Mouse (Mus musculus) duodenum, adult 2 months (tissue): ENCODE data around the gene Dao. TPM values are rescaled to one million over a fixed set of nuclear protein-coding genes. Genes with fewer than 3 reads are reported as not detected.

ENCODE experiments used
- polyA plus RNA-seq: library from polyadenylated mRNA; depleted of rRNA; stranded (reverse); fragments of >200 nt; gene quantifications from 2 replicates; pipeline ENCODE4 v1.2.3, GENCODE M21; 2012; ENCODE audit warnings: low replicate concordance; rRNA removed

Dao gene
- 37.5 and 38.9 TPM in 2 replicates for polyA plus RNA-seq

DNA sequence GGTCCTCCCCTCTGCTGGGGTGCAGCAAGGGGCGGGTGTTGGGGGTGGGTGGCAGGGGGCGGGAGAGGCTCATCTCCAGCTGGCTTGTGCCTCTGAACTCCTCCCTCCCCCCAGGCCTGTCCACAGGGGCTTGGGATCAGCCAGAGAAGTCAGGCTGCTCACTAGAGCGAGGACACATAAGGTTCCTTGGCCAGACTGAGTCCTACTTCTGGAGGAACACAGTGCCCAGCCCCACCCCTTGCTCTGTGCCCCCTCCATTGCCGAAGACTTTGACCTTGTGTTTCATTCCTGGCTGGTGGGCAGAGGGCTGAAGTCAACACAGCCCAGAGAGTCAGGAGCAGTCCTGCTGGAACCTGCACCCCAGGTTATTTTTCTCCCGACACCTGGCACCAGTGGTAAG is at the start of gene Dao:
Dao (plus strand) TSS at position 162 of the 400 bp plus-strand sequence.

DNA sequence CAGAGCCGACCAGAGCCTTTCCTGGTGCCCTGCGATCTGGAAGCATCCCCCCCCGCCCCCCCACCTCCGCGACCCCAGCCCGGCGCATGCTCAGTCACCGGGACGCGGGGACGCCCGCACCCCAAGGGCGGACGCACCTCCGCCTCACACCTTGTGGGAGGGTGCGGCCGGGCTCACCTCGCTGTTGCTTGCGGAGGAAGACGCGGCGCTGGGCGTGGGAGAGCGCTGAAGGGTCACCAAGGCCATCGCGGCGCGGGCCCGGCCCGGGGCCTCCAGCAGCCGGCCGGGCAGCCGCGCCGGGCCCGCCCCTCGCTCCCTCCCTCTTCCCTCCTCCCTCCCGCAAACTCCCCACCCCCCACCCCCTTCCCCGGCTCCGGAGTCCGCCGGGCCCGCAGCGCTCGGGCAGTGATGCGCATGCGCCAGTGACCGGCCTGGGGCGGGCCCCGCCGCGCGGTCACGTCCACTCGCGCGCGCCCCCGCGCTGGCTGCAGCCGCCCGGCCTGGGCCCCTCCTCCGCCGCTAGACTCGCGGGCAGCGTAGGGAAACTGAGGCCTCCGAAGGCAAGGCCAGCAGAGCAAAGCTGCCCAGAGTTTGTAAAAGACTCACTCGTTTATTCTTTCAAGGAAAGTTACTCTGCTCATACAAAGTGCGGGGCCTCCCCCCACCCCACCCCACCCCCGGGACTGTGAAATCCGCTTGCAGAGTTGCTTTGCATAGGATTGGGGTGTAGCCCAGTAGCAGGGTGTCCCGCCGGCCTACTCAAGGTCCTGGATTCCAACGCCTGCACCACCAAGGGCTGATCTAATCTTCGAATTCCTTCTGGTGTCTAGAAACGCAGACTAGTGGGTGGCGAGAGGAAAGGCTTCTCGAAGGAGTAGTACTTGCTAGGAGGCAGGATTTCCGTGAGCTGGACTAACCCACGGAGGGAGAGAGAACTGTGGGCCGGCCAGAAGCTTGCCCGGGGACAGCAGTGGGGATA is 9.7 kb upstream of the Dao start, which contains the start of gene Ssh1:
Ssh1 (minus strand) TSS at position 408 of the 979 bp plus-strand sequence.

DNA sequence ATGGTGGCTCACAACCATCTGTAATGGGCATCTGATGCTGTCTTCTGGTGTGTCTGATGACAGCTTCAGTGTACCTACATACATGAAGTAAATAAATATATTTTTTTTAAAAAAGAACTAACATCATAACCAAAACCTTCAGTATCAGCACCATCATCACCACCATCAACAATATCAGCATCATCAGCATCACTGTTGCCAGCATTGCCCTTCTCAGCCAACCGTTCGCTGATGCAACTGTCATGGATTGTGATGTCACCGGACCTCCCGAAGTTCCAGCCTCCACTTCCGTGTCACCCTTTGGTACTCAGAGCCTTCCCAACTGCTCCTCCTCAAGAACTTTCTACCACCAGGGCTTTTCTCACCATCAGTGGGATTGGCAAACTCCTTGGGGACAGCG is 61.7 kb downstream of the Dao start, which contains the start of gene Usp30:
Usp30 (plus strand) TSS at position 301 of the 400 bp plus-strand sequence.

Other genes with a start within 250 kb of the Dao start
- 7.2 and 9.3 TPM in 2 replicates for gene Sart3, start 231.2 kb upstream of the Dao start, polyA plus RNA-seq
- 35.4 and 39.3 TPM in 2 replicates for gene Iscu, start 231.0 kb upstream of the Dao start, polyA plus RNA-seq
- gene Tmem119, start 203.2 kb upstream of the Dao start, polyA plus RNA-seq = 11.6 and 16.3 TPM in 2 replicates
- 24.5 and 48.9 TPM in 2 replicates for gene Selplg, start 171.1 kb upstream of the Dao start, polyA plus RNA-seq
- gene Coro1c, start 94.9 kb upstream of the Dao start, polyA plus RNA-seq = 73.1 and 120 TPM in 2 replicates
- 7.1 and 7.7 TPM in 2 replicates for gene Ssh1, start 9.8 kb upstream of the Dao start, polyA plus RNA-seq
- gene Usp30, start 61.8 kb downstream of the Dao start, polyA plus RNA-seq = 9.2 and 10.2 TPM in 2 replicates
- gene Svop, start 87.9 kb downstream of the Dao start, polyA plus RNA-seq = 0.40 and 0.44 TPM in 2 replicates
- 6.1 and 8.3 TPM in 2 replicates for gene Alkbh2, start 124.5 kb downstream of the Dao start, polyA plus RNA-seq
- 5.4 and 11.0 TPM in 2 replicates for gene Ung, start 126.7 kb downstream of the Dao start, polyA plus RNA-seq
- 2.8 and 6.8 TPM in 2 replicates for gene Acacb, start 142.8 kb downstream of the Dao start, polyA plus RNA-seq